Mouse (Mus musculus): ENCODE data around the gene Fat1. TPM values are rescaled to one million over a fixed set of nuclear protein-coding genes. Genes with fewer than 3 reads are reported as not detected.

Fat1 gene
- total and polyA plus RNA-seq, 3 experiments = under 0.01 TPM; not detected in 2

DNA sequence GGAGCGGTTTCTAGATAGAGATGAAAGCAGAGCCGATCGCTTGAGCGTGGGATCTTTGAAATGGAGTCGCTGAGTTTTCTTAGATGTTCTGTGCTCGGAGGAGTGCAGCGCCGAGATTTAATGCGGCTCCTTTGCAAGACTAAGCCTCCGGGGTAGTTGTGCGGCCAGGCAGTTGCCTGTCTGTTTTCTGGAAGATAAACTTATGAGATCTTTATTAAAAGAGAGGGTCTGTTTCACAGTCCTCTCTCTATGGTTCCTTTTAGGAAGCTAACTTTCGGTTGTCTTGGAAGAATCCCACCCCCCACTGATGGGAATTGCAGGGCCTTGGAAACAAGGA, 3.4 kb downstream of the Fat1 start:
- Histone ChIP-seq H3K79me2 (ENCODE audit: control insufficient read depth, insufficient read depth, low read length, poor library complexity) (no peaks in the 10 kb centered on the region), H3K4me1 (ENCODE audit: control insufficient read depth in 1 of 2, insufficient read depth in 2 of 2, low read length in 2 of 2) (no peaks in the 10 kb centered on the region), H3K4me3 (ENCODE audit: control insufficient read depth in 1 of 2, insufficient read depth in 1 of 2, low read depth in 2 of 2, low read length in 2 of 2) (no peak overlapping the region), H3K9ac (ENCODE audit: control insufficient read depth, low read depth, low read length, poor library complexity, severe bottlenecking) (no peak overlapping the region), H3K9me3 (replicated peaks; ENCODE audit: insufficient read depth, low read length) (no peaks in the 10 kb centered on the region), H3K27ac (ENCODE audit: control insufficient read depth, low read depth, low read length) (no peak overlapping the region), H3K27me3 (ENCODE audit: control insufficient read depth in 1 of 2, insufficient read depth in 2 of 2, low read length in 2 of 2) (no peaks in the 10 kb centered on the region), H3K36me3 (ENCODE audit: control insufficient read depth in 1 of 2, insufficient read depth in 2 of 2, low read length in 2 of 2) (no peaks in the 10 kb centered on the region)
- TF ChIP-seq ZNF384 (IDR thresholded peaks at IDR 0.05; ENCODE audit: low read depth, low read length) = no peak
- TF ChIP-seq SIN3A (IDR thresholded peaks at IDR 0.05; ENCODE audit: low read length) = no peak
- no peak for TF ChIP-seq MAZ (IDR thresholded peaks at IDR 0.05; ENCODE audit: low read depth, low read length)
- TF ChIP-seq GABPA (IDR thresholded peaks at IDR 0.05; ENCODE audit: low read depth, low read length) = no peak
- TF ChIP-seq BHLHE40 (IDR thresholded peaks at IDR 0.05; ENCODE audit: borderline replicate concordance, low read depth, low read length) = no peak
- TF ChIP-seq CHD1 (IDR thresholded peaks at IDR 0.05; ENCODE audit: low read depth, low read length) = no peak
- no peak for TF ChIP-seq TBP (IDR thresholded peaks at IDR 0.05; ENCODE audit: low read depth, low read length)
- TF ChIP-seq ELF1 (IDR thresholded peaks at IDR 0.05; ENCODE audit: low read depth, low read length) = no peak
- no peak for DNase-seq (ENCODE audit: low read depth, low spot score)

DNA sequence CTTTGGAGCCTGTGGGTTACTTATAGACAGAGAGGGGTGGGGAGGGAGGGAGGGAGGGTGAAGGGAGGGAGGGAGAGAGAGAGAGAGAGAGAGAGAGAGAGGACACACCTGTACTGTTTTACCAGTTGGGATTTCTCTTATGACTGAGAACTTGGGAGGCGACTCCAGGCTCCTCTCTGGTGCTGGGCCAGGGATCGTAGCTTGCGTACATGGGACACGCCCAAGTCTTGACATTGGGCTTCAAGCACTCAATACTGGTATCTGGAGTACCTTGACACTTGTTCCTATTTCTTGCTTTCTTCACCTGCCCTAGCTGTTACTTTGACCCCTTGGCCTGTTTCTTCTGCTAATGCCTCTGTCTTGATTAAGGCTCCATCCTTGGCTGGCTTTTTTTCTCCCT, 10.3 kb downstream of the Fat1 start:
- no peaks in the 10 kb centered on the region for H3K4me1 ChIP-seq (ENCODE audit: control insufficient read depth in 1 of 2, insufficient read depth in 2 of 2, low read length in 2 of 2)
- no peaks in the 10 kb centered on the region for H3K9me3 ChIP-seq (replicated peaks; ENCODE audit: insufficient read depth, low read length)
- no peak overlapping the region for H3K9ac ChIP-seq (ENCODE audit: control insufficient read depth, low read depth, low read length, poor library complexity, severe bottlenecking)
- no peak overlapping the region for H3K4me3 ChIP-seq (ENCODE audit: control insufficient read depth in 1 of 2, insufficient read depth in 1 of 2, low read depth in 2 of 2, low read length in 2 of 2)
- no peaks in the 10 kb centered on the region for H3K79me2 ChIP-seq (ENCODE audit: control insufficient read depth, insufficient read depth, low read length, poor library complexity)
- H3K27ac ChIP-seq (ENCODE audit: control insufficient read depth, low read depth, low read length) = no peak overlapping the region
- TF ChIP-seq EP300 (IDR thresholded peaks at IDR 0.05; ENCODE audit: low read depth in 1 of 2, low read length in 2 of 2) (no peak), MXI1 (IDR thresholded peaks at IDR 0.05; ENCODE audit: low read depth, low read length) (no peak), ZNF384 (IDR thresholded peaks at IDR 0.05; ENCODE audit: low read depth, low read length) (no peak), BHLHE40 (IDR thresholded peaks at IDR 0.05; ENCODE audit: borderline replicate concordance, low read depth, low read length) (no peak), POLR2A (IDR thresholded peaks at IDR 0.05; ENCODE audit: control insufficient read depth in 1 of 2, insufficient read depth in 1 of 2, low read depth in 1 of 2, low read length in 2 of 2, poor library complexity in 1 of 2) (no peak), NELFE (IDR thresholded peaks at IDR 0.05; ENCODE audit: low read depth, low read length) (no peak), JUND (IDR thresholded peaks at IDR 0.05; ENCODE audit: low read depth, low read length) (no peak), ZMIZ1 (IDR thresholded peaks at IDR 0.05; ENCODE audit: low read depth, low read length) (no peak), GABPA (IDR thresholded peaks at IDR 0.05; ENCODE audit: low read depth, low read length) (no peak), MAFK (IDR thresholded peaks at IDR 0.05; ENCODE audit: borderline replicate concordance, low read depth, low read length) (no peak), CHD1 (IDR thresholded peaks at IDR 0.05; ENCODE audit: low read depth, low read length) (no peak), USF2 (IDR thresholded peaks at IDR 0.05; ENCODE audit: borderline replicate concordance in 1 of 2, insufficient read depth in 1 of 2, low read depth in 1 of 2, low read length in 2 of 2) (no peak), POLR2AphosphoS2 (IDR thresholded peaks at IDR 0.05; ENCODE audit: low read length) (no peak), ETS1 (IDR thresholded peaks at IDR 0.05; ENCODE audit: low read depth, low read length) (no peak), KAT2A (conservative IDR thresholded peaks at IDR 0.05; ENCODE audit: low read depth, low read length) (no peak), SMC3 (IDR thresholded peaks at IDR 0.05; ENCODE audit: low read depth, low read length) (no peak), TAL1 (IDR thresholded peaks at IDR 0.05; ENCODE audit: low read length) (no peak), CHD2 (IDR thresholded peaks at IDR 0.05; ENCODE audit: low read length) (no peak)
- no peaks in the 10 kb centered on the region for H3K36me3 ChIP-seq (ENCODE audit: control insufficient read depth in 1 of 2, insufficient read depth in 2 of 2, low read length in 2 of 2)
- DNase-seq (ENCODE audit: low read depth, low spot score) = no peak
- no peaks in the 10 kb centered on the region for H3K27me3 ChIP-seq (ENCODE audit: control insufficient read depth in 1 of 2, insufficient read depth in 2 of 2, low read length in 2 of 2)
